Mouse (Mus musculus): ENCODE data around the gene Dctn5.

DNA sequence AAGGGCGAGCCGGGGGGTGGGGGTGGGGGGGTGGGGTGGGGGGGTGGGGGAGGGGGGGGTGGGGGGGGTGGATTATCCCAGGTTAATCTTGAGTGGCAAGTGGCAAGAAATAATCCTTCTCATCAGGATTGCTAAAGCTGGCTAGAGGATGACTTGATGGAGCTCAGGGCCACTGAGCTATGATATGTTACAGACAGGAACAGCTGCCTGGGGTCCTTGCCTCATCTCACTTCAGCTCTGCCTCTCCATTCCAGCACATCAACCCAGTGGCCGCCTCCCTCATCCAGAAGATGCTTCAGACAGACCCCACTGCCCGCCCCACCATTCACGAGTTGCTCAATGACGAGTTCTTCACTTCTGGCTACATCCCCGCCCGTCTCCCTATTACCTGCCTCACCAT is 30.9 kb downstream of the Dctn5 start:
- no peak for TF ChIP-seq EP300 (optimal IDR thresholded peaks at IDR 0.05)
- no peak for TF ChIP-seq CTCF (IDR thresholded peaks at IDR 0.05; ENCODE audit: low read depth)

All from stomach, postnatal 0 days (tissue).